Mouse (Mus musculus) forebrain, embryonic 14.5 days (tissue): ENCODE data around the gene Cldn22. TPM values are rescaled to one million over a fixed set of nuclear protein-coding genes. Genes with fewer than 3 reads are reported as not detected.

ENCODE experiments used
- ATAC-seq: fragments of 200-750 bp; cut with Nextera tagmentation; 2 replicates; pipeline ENCODE4 v1.8.0; 2017; ENCODE audit warnings: mild to moderate bottlenecking, moderate library complexity
- DNase-seq: peaks from one replicate; pipeline ENCODE4 v3.0.0-alpha.2; 2015; ENCODE audit warnings: low spot score
- H3K27ac ChIP-seq: fragments of 300-500 bp; sonication (generic); 2 replicates; pipeline ENCODE4 v1.5.1; 2014; ENCODE audit warnings: low read depth, mild to moderate bottlenecking, control low read depth, low read length, moderate library complexity
- H3K27me3 ChIP-seq: fragments of 300-500 bp; sonication (generic); replicated peaks from 2 replicates; pipeline ENCODE4 v1.6.1; 2014; ENCODE audit warnings: low read length, control low read depth, mixed read lengths; ENCODE audit not compliant: control insufficient read depth, insufficient read depth
- H3K36me3 ChIP-seq: fragments of 300-500 bp; sonication (generic); 2 replicates; pipeline ENCODE4 v1.6.1; 2014; ENCODE audit warnings: low read length, control low read depth; ENCODE audit not compliant: control insufficient read depth, insufficient read depth
- H3K4me1 ChIP-seq: fragments of 300-500 bp; sonication (generic); 2 replicates; pipeline ENCODE4 v1.6.1; 2014; ENCODE audit warnings: antibody characterized with exemption, low read length, control low read depth; ENCODE audit not compliant: control insufficient read depth, insufficient read depth
- H3K4me2 ChIP-seq: fragments of 300-500 bp; sonication (generic); 2 replicates; pipeline ENCODE4 v1.6.1; 2014; ENCODE audit warnings: mild to moderate bottlenecking, control low read depth, low read length
- H3K4me3 ChIP-seq: fragments of 300-500 bp; sonication (generic); 2 replicates; pipeline ENCODE4 v1.5.1; 2014; ENCODE audit warnings: low read depth, low read length, control low read depth
- H3K9ac ChIP-seq: fragments of 300-500 bp; sonication (generic); 2 replicates; pipeline ENCODE4 v1.6.1; 2014; ENCODE audit warnings: mild to moderate bottlenecking, low read length, control low read depth, moderate library complexity
- H3K9me3 ChIP-seq: fragments of 300-500 bp; sonication (generic); replicated peaks from 2 replicates; pipeline ENCODE4 v1.6.1; 2016; ENCODE audit warnings: low read length, control low read depth, mixed read lengths; ENCODE audit not compliant: control insufficient read depth
- WGBS: fragments of 180-500 bp; shearing (Covaris S2); extraction: QIAGEN DNeasy Blood & Tissue Kit; methylation state at CpG from one replicate; pipeline ENCODE4 v1.1.7; 2014; 5-methylcytosine and 5-hydroxymethylcytosine counted together
- polyA plus RNA-seq: library from polyadenylated mRNA; unstranded; fragments of >200 nt; fragmentation: Nextera tagmentation; extraction: Ambion mirVana; gene quantifications from 2 replicates; pipeline ENCODE4 v1.2.1, GENCODE M21; 2014

Cldn22 gene
- polyA plus RNA-seq = not detected in 2 replicates

GRCm38 (mm10) chr8:47824182-47824581 lies at the start of gene Cldn22:
Cldn22 (plus strand) TSS chr8:47824482.
- peak; percentile 15; the same call in 1 of the 2 replicates for ATAC-seq
- no peaks in the 10 kb centered on the region for H3K36me3 ChIP-seq
- no peaks in the 10 kb centered on the region for H3K27me3 ChIP-seq
- no peak within 1 kb of the TSS for H3K27ac ChIP-seq
- no peaks in the 10 kb centered on the region for H3K4me1 ChIP-seq
- H3K9ac ChIP-seq = no peak within 1 kb of the TSS
- no peak within 1 kb of the TSS for H3K4me3 ChIP-seq
- peak; percentile 40 for DNase-seq
- no peaks in the 10 kb centered on the region for H3K9me3 ChIP-seq
- H3K4me2 ChIP-seq = no peak within 1 kb of the TSS
- 6% methylated on average over 13 of the region's 13 CpGs for WGBS

GRCm38 (mm10) chr8:47777415-47777814 lies 46.9 kb upstream of the Cldn22 start:
- Histone ChIP-seq H3K9ac (no peak overlapping the region), H3K9me3 (no peaks in the 10 kb centered on the region), H3K36me3 (no peaks in the 10 kb centered on the region), H3K27me3 (no peaks in the 10 kb centered on the region), H3K4me1 (no peaks in the 10 kb centered on the region), H3K4me3 (no peak overlapping the region), H3K27ac (no peak overlapping the region), H3K4me2 (no peak overlapping the region)
- DNase-seq (no peak), ATAC-seq (no peak)
- 91% methylated on average over 7 of the region's 7 CpGs for WGBS

- no peak for ATAC-seq
- H3K4me1 ChIP-seq = no peaks in the 10 kb centered on the region
- H3K27me3 ChIP-seq = no peaks in the 10 kb centered on the region
- 88% methylated on average over 6 of the region's 6 CpGs for WGBS
- H3K36me3 ChIP-seq = no peaks in the 10 kb centered on the region
- no peak overlapping the region for H3K27ac ChIP-seq
- DNase-seq = no peak
- no peak overlapping the region for H3K4me2 ChIP-seq
- no peaks in the 10 kb centered on the region for H3K9me3 ChIP-seq
- no peak overlapping the region for H3K9ac ChIP-seq
- H3K4me3 ChIP-seq = no peak overlapping the region
These were observed 44.7 kb upstream of the Cldn22 start for GRCm38 (mm10) chr8:47779589-47779988.

DNA sequence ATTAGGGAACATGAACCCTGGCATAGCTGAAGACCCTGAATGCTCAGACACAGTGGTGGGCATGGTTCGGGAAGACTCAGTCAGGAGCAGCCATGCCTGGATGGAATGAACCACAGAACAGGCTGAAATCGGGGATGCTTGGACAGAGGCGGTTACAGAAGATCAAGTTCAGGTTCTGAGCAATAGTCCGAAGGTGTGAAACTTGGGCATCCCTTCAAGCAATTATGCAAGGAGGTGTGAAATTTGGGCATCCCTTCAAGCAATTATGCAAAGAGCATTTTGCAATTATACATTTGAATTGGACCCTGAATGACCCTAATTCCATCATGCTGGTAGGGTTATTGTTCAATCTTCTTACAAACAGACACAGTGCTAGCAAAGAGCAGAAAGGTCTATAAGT lies 42.4 kb upstream of the Cldn22 start:
- Histone ChIP-seq H3K27me3 (no peaks in the 10 kb centered on the region), H3K9ac (no peak overlapping the region), H3K4me2 (no peak overlapping the region), H3K9me3 (no peaks in the 10 kb centered on the region), H3K27ac (no peak overlapping the region), H3K4me3 (no peak overlapping the region), H3K36me3 (no peaks in the 10 kb centered on the region), H3K4me1 (no peaks in the 10 kb centered on the region)
- WGBS = 80% methylated on average over 4 of the region's 4 CpGs
- DNase-seq (no peak), ATAC-seq (no peak)

DNA sequence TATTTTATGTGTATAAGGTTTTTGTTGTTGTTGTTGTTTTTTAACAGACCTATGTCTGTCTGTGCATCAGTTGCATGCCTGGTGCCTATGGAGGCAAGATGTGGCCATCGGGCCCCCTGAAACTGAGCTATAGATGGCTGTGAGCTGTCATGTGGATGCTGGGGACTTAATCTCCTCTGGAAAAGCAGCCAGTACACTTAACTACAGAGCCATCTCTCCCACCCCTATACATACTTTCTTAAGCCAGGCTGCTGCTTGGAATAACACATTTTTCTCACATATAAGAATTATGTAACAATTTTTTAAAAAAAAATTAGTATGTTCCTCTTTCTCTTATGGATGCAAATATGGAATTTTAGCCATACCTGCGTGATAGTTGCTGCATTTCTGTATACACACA lies 40.7 kb upstream of the Cldn22 start:
- ATAC-seq (no peak), DNase-seq (no peak)
- WGBS = 93% methylated on average over 2 of the region's 2 CpGs
- Histone ChIP-seq H3K4me1 (0 out of 2 replicates have a peak, but pooled peaks cover 3% of the 10 kb centered on the region), H3K27me3 (no peaks in the 10 kb centered on the region), H3K27ac (no peak overlapping the region), H3K9me3 (no peaks in the 10 kb centered on the region), H3K4me2 (no peak overlapping the region), H3K9ac (no peak overlapping the region), H3K4me3 (no peak overlapping the region), H3K36me3 (no peaks in the 10 kb centered on the region)

DNA sequence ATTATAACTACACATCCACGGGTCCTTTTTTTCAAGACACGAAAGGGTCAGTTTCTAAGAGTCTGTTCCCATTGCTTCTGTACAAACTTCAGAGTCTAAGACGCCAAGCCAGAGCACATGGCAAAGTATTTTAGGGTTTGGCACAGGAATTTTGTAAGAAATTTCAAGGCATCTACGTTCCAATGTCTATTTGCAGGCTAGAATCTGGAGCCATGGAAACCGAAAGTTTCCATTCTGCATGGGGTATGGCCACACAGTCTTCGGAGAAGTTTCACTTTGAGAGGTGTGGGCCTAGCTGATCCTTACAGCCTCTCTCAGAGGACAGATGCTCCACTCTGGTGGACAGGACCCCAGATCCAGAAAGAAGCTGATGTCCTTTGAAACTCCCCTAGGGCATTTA lies 40.3 kb upstream of the Cldn22 start:
- Histone ChIP-seq H3K27me3 (no peaks in the 10 kb centered on the region), H3K9ac (no peak overlapping the region), H3K9me3 (no peaks in the 10 kb centered on the region), H3K27ac (no peak overlapping the region), H3K4me3 (no peak overlapping the region), H3K4me2 (no peak overlapping the region), H3K36me3 (no peaks in the 10 kb centered on the region), H3K4me1 (0 out of 2 replicates have a peak, but pooled peaks cover 3% of the 10 kb centered on the region)
- DNase-seq = no peak
- ATAC-seq = no peak
- WGBS = 92% methylated on average over 6 of the region's 6 CpGs

- Histone ChIP-seq H3K4me1 (0 out of 2 replicates have a peak, but pooled peaks cover 3% of the 10 kb centered on the region), H3K36me3 (no peaks in the 10 kb centered on the region), H3K9ac (no peak overlapping the region), H3K9me3 (no peaks in the 10 kb centered on the region), H3K27ac (no peak overlapping the region), H3K4me2 (no peak overlapping the region), H3K27me3 (no peaks in the 10 kb centered on the region), H3K4me3 (no peak overlapping the region)
- ATAC-seq (no peak), DNase-seq (no peak)
- 85% methylated on average over 7 of the region's 7 CpGs for WGBS
These were observed 39.8 kb upstream of the Cldn22 start for GRCm38 (mm10) chr8:47784436-47784835.

DNA sequence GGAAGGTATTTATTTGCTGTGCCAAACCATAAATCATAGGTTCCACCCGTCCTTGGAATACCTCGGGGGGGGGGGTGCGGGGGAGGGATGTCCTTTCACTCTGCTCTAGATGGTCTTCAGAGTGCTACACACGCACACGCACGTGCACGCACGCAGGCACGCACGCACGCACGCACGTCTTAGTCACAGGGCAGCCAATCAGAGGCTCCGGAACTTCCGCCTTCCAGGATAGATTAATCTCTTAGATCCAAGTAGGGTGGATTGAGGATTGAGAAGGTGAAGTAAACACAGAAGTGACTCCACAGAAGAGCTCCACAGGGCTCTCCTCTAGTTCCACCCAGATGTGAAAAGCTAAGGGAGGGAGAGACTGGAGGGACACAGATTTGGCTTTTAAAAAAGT lies 38.0 kb upstream of the Cldn22 start:
- Histone ChIP-seq H3K4me1 (0 out of 2 replicates have a peak, but pooled peaks cover 3% of the 10 kb centered on the region), H3K27ac (no peak overlapping the region), H3K9ac (no peak overlapping the region), H3K36me3 (no peaks in the 10 kb centered on the region), H3K9me3 (no peaks in the 10 kb centered on the region), H3K4me3 (no peak overlapping the region), H3K4me2 (no peak overlapping the region), H3K27me3 (no peaks in the 10 kb centered on the region)
- WGBS = 97% methylated on average over 15 of the region's 15 CpGs
- DNase-seq (no peak), ATAC-seq (no peak)

- no peaks in the 10 kb centered on the region for H3K36me3 ChIP-seq
- H3K4me1 ChIP-seq = 0 out of 2 replicates have a peak, but pooled peaks cover 3% of the 10 kb centered on the region
- 26% methylated on average over 10 of the region's 10 CpGs for WGBS
- ATAC-seq (no peak; the same call in 1 of the 2 replicates), DNase-seq (peak; percentile 24)
- H3K9me3 ChIP-seq = no peaks in the 10 kb centered on the region
- peak overlapping the region; percentile 25; the same call in 1 of the 2 replicates for H3K4me2 ChIP-seq
- H3K27ac ChIP-seq = no peak overlapping the region
- H3K4me3 ChIP-seq = no peak overlapping the region
- H3K27me3 ChIP-seq = no peaks in the 10 kb centered on the region
- H3K9ac ChIP-seq = no peak overlapping the region
These were observed 36.6 kb upstream of the Cldn22 start for GRCm38 (mm10) chr8:47787705-47788104.
